ENCODE assay signal across 14 mouse cellular contexts in genomic region chr15:5555381-5556066, GRCm38 (mm10).
DNase-seq lines count a peak whose midpoint lies in the region; ATAC-seq lines count a peak whose summit lies in the region.
"Had no signal": no experiment of that assay in that cellular context is flagged by ENCODE, and none has a peak within 500 bp of the region (broad histone marks: within the 10 kb centered on the region; RNA-seq: fewer than 3 reads in every experiment).

No protein-coding gene starts in this region.

- no peak overlapping the region for H3K27ac ChIP-seq in heart, embryonic 12.5 days (ENCODE audit: poor library complexity, severe bottlenecking)
- H3K27ac ChIP-seq: limb, embryonic 13.5 days; lung, embryonic 15.5 days; neural tube, embryonic 15.5 days had no signal

- H3K9me3 ChIP-seq in heart, embryonic 12.5 days (replicated peaks), result no peaks in the 10 kb centered on the region
- H3K9me3 ChIP-seq: limb, embryonic 13.5 days; lung, embryonic 15.5 days; neural tube, embryonic 15.5 days had no signal

- H3K9ac ChIP-seq in heart, embryonic 12.5 days, result no peak overlapping the region
- H3K9ac ChIP-seq: limb, embryonic 13.5 days; lung, embryonic 15.5 days; neural tube, embryonic 15.5 days had no signal

- WGBS in heart, embryonic 12.5 days, result 66% methylated on average over 7 of the region's 7 CpGs

- 0 out of 2 replicates have a peak, but pooled peaks cover 6% of the 10 kb centered on the region for H3K4me1 ChIP-seq in heart, embryonic 12.5 days (replicated peaks)
- H3K4me1 ChIP-seq: lung, embryonic 15.5 days; neural tube, embryonic 15.5 days had no signal

- no peak for ATAC-seq in heart, embryonic 12.5 days (ENCODE audit: insufficient number of reproducible peaks, low FRiP score)
- ATAC-seq: intestine, postnatal 0 days had no signal

- H3K36me3 ChIP-seq in heart, embryonic 12.5 days, result no peaks in the 10 kb centered on the region
- H3K36me3 ChIP-seq: limb, embryonic 13.5 days; lung, embryonic 15.5 days; neural tube, embryonic 15.5 days had no signal

- H3K27me3 ChIP-seq in heart, embryonic 12.5 days (replicated peaks), result no peaks in the 10 kb centered on the region
- H3K27me3 ChIP-seq: limb, embryonic 13.5 days; lung, embryonic 15.5 days; neural tube, embryonic 15.5 days had no signal

- H3K4me3 ChIP-seq in heart, embryonic 12.5 days, result no peak overlapping the region
- H3K4me3 ChIP-seq: limb, embryonic 13.5 days; lung, embryonic 15.5 days; neural tube, embryonic 15.5 days had no signal

- peak; percentile 25 to 27 for DNase-seq in heart, adult 18-20 months
- peak; percentile 33 for DNase-seq in kidney, postnatal 10 days
- no peak for DNase-seq in kidney, adult 18-20 months
- peak; percentile 36 for DNase-seq in adipocyte (ENCODE audit: low spot score)
- DNase-seq in kidney, postnatal 4 days, result peak; percentile 8 to 10
- no peak for DNase-seq in right cerebral cortex, postnatal 36 days (ENCODE audit: low spot score in 2 of 2)
- DNase-seq: adrenal gland, postnatal 25 days; cerebellum, adult 11-12 months; embryo, embryonic 11 days had no signal

- no peak overlapping the region for H3K4me2 ChIP-seq in heart, embryonic 12.5 days
- H3K4me2 ChIP-seq: limb, embryonic 13.5 days; lung, embryonic 15.5 days; neural tube, embryonic 15.5 days had no signal

Comparison
In these comparisons a context has a peak if more than half of its experiments do, and no peak if none do; other contexts are left out.
1. DNase-seq: peak in heart, adult 18-20 months (2 of 2), kidney, postnatal 10 days (single experiment), adipocyte (single experiment) and kidney, postnatal 4 days (2 of 2); none in kidney, adult 18-20 months (single experiment) and right cerebral cortex, postnatal 36 days (0 of 2).